Mouse (Mus musculus): ENCODE data around the gene Tnnc1.

DNA sequence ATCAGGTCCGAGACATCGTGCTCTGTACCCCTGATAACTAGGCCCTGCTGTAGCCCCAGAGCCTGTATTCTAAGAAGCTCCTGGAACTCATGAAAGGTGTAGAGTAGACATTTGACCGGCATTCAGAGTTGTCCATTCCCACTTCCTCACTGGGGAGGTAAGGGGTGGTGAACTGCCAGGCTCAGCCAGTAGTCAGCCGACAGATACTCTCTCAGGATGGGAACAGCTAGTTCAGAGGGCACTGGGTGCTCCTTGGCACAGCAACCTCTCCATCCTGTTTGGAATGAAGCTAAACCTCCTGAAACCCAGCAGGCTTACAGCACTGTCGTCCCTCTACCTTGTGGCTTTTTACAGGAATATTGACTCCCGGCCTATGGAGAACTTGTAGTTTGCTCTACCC lies 3.7 kb downstream of the Tnnc1 start:
- TF ChIP-seq POLR2A (IDR thresholded peaks at IDR 0.05; ENCODE audit: insufficient read depth, low read depth, low read length), result no peak
- TF ChIP-seq CTCF (IDR thresholded peaks at IDR 0.05; ENCODE audit: insufficient read depth, low read depth, low read length), result no peak

Data from olfactory bulb, adult 2 months (tissue).